Mouse (Mus musculus) E14TG2a.4 (cell line): ENCODE measurements at regions not wholly inside any gene's neighbourhood (a gene's known extent, or its start where the extent isn't known, plus 50 kb on each side); places are given as distances from the start of the nearest gene placed in this dataset.

Experiments
- CTCF ChIP-seq: conservative IDR thresholded peaks from 2 replicates; pipeline ENCODE4 v1.5.1; 2014; ENCODE audit warnings: low read length
- NANOG ChIP-seq: IDR thresholded peaks from 2 replicates; pipeline ENCODE4 v1.6.1; 2014; ENCODE audit warnings: borderline replicate concordance, low read length, mixed read lengths
- POU5F1 ChIP-seq: IDR thresholded peaks from 2 replicates; pipeline ENCODE4 v1.6.1; 2014; ENCODE audit warnings: low read length, borderline replicate concordance

- no peak for TF ChIP-seq CTCF
- TF ChIP-seq POU5F1, result no peak
- TF ChIP-seq NANOG, result no peak
Measured at GRCm38 (mm10) chr1:73635709-73636108, 488.5 kb downstream of the Tns1 start.
